Comparison of ENCODE assay signal across 23 mouse cellular contexts in genomic region chr14:25083847-25084246, GRCm38 (mm10).
A peak's percentile ranks its signal among the peaks of the same experiment; 100 is the strongest.
DNase-seq lines count a peak whose midpoint lies in the region; ATAC-seq and TF ChIP-seq lines count a peak whose summit lies in the region.
"Had no signal": no experiment of that assay in that cellular context is flagged by ENCODE, and none has a peak within 500 bp of the region (broad histone marks: within the 10 kb centered on the region; RNA-seq: fewer than 3 reads in every experiment).

No protein-coding gene starts in this region.

- H3K27me3 ChIP-seq in stomach, embryonic 16.5 days (ENCODE audit: control insufficient read depth, insufficient read depth, low read length) = no peaks in the 10 kb centered on the region
- no peaks in the 10 kb centered on the region for H3K27me3 ChIP-seq in stomach, postnatal 0 days (ENCODE audit: control insufficient read depth, insufficient read depth, low read length)
- H3K27me3 ChIP-seq in CH12.LX (replicated peaks) (no peaks in the 10 kb centered on the region), myocyte (ENCODE audit: control insufficient read depth, insufficient read depth, insufficient read length) (no peaks in the 10 kb centered on the region)
- H3K27me3 ChIP-seq: embryonic facial prominence, embryonic 15.5 days; forebrain, embryonic 15.5 days; heart, embryonic 12.5 days; intestine, embryonic 15.5 days had no signal

- H3ac ChIP-seq in myocyte (ENCODE audit: control insufficient read depth, insufficient read length) = no peak overlapping the region

- H3K4me1 ChIP-seq in stomach, embryonic 16.5 days (ENCODE audit: control insufficient read depth, insufficient read depth, low read length) = no peaks in the 10 kb centered on the region
- H3K4me1 ChIP-seq in stomach, postnatal 0 days (replicated peaks; ENCODE audit: control insufficient read depth, insufficient read depth) = no peaks in the 10 kb centered on the region
- H3K4me1 ChIP-seq in CH12.LX (ENCODE audit: control insufficient read depth in 1 of 2, insufficient read depth in 2 of 2) = 0 out of 4 replicates have a peak, but pooled peaks cover 2 to 4% of the 10 kb centered on the region in 2 experiments
- H3K4me1 ChIP-seq: embryonic facial prominence, embryonic 15.5 days; forebrain, embryonic 10.5 days; forebrain, embryonic 15.5 days; heart, embryonic 12.5 days; hindbrain, embryonic 10.5 days; intestine, embryonic 15.5 days had no signal

- in situ Hi-C loops in CH12.LX (cut with MboI; ENCODE audit: low pct_ligation_motif_present, low pct_unique_long_range_greater_than_20kb, low sequenced_read_pairs) = no loop called here

- peak; percentile 14 for DNase-seq in adrenal gland, postnatal 14 days
- DNase-seq in adrenal gland, postnatal 10 days = no peak
- no peak for DNase-seq in stomach, postnatal 0 days (ENCODE audit: low spot score)
- no peak for DNase-seq in CH12.LX (ENCODE audit: extremely low read depth)
- DNase-seq in left cerebral cortex, adult 2 months (ENCODE audit: extremely low spot score in 1 of 2, low spot score in 2 of 2) = no peak
- DNase-seq in adrenal gland, adult 2 months = no peak
- DNase-seq: adrenal gland, adult 8-10 months; cerebellum, adult 18-20 months; cerebellum, adult 9-11 months; cerebellum, postnatal 36 days; gastrocnemius, postnatal 10 days; heart, adult 2 months had no signal

- no peak overlapping the region for H3K27ac ChIP-seq in stomach, embryonic 16.5 days (ENCODE audit: low read length)
- no peak overlapping the region for H3K27ac ChIP-seq in stomach, postnatal 0 days (replicated peaks)
- H3K27ac ChIP-seq in CH12.LX (ENCODE audit: insufficient read depth, low read depth) = 0 out of 2 replicates have a peak overlapping the region, but pooled peaks have one; percentile 8
- no peak overlapping the region for H3K27ac ChIP-seq in left cerebral cortex, adult 2 months
- H3K27ac ChIP-seq: embryonic facial prominence, embryonic 15.5 days; forebrain, embryonic 10.5 days; forebrain, embryonic 15.5 days; heart, adult 2 months; hindbrain, embryonic 10.5 days; hindbrain, embryonic 14.5 days; intestine, embryonic 15.5 days had no signal

- no peaks in the 10 kb centered on the region for H3K36me3 ChIP-seq in stomach, embryonic 16.5 days (ENCODE audit: control insufficient read depth, insufficient read depth, low read length)
- no peaks in the 10 kb centered on the region for H3K36me3 ChIP-seq in stomach, postnatal 0 days (ENCODE audit: control insufficient read depth, insufficient read depth, low read length)
- no peaks in the 10 kb centered on the region for H3K36me3 ChIP-seq in CH12.LX (replicated peaks in 1 of 2; ENCODE audit: control insufficient read depth in 1 of 2, insufficient read depth in 1 of 2, low read length in 1 of 2)
- H3K36me3 ChIP-seq in myocyte (ENCODE audit: control insufficient read depth, insufficient read depth) = no peaks in the 10 kb centered on the region
- H3K36me3 ChIP-seq: embryonic facial prominence, embryonic 15.5 days; forebrain, embryonic 10.5 days; forebrain, embryonic 15.5 days; heart, embryonic 12.5 days; hindbrain, embryonic 10.5 days; intestine, embryonic 15.5 days had no signal

- no peak for TF ChIP-seq CTCF in stomach, postnatal 0 days (IDR thresholded peaks at IDR 0.05; ENCODE audit: low read depth)
- TF ChIP-seq CTCF in CH12.LX (conservative IDR thresholded peaks at IDR 0.05 in 1 of 2, IDR thresholded peaks at IDR 0.05 in 1 of 2; ENCODE audit: low read depth in 2 of 2, low read length in 2 of 2) = no peak
- TF ChIP-seq CTCF in left cerebral cortex, adult 2 months (IDR thresholded peaks at IDR 0.05) = no peak

- H3K79me2 ChIP-seq in CH12.LX (replicated peaks; ENCODE audit: control insufficient read depth, extremely low read depth, insufficient read depth, poor library complexity, severe bottlenecking) (no peaks in the 10 kb centered on the region), myocyte (ENCODE audit: control insufficient read depth, insufficient read depth) (no peaks in the 10 kb centered on the region)

- dilution Hi-C loops in CH12.LX (cut with MboI; ENCODE audit: extremely low pct_ligation_motif_present, extremely low pct_unique_long_range_greater_than_20kb, low sequenced_read_pairs) = no loop called here

- TF ChIP-seq POLR2A in CH12.LX (IDR thresholded peaks at IDR 0.05; ENCODE audit: low read depth, low read length) = no peak
- TF ChIP-seq POLR2A in myocyte (IDR thresholded peaks at IDR 0.05; ENCODE audit: insufficient read length, low read depth) = no peak

- no peak overlapping the region for H3K9ac ChIP-seq in stomach, embryonic 16.5 days (ENCODE audit: low read length)
- no peak overlapping the region for H3K9ac ChIP-seq in stomach, postnatal 0 days (ENCODE audit: low read length)
- no peak overlapping the region for H3K9ac ChIP-seq in CH12.LX (ENCODE audit: insufficient read depth, low read depth)
- H3K9ac ChIP-seq: embryonic facial prominence, embryonic 15.5 days; forebrain, embryonic 15.5 days; heart, embryonic 12.5 days; hindbrain, embryonic 14.5 days; intestine, embryonic 15.5 days had no signal

- no peak for TF ChIP-seq EP300 in stomach, postnatal 0 days (optimal IDR thresholded peaks at IDR 0.05)
- no peak for TF ChIP-seq EP300 in CH12.LX (IDR thresholded peaks at IDR 0.05; ENCODE audit: low read length)

- intact Hi-C loops in left cerebral cortex, adult 2 months (cut with DNase I) = no loop called here

- WGBS in stomach, embryonic 16.5 days = 63% methylated on average over 4 of the region's 4 CpGs
- whole genome bisulfite sequencing in stomach, postnatal 0 days = 65% methylated on average over 4 of the region's 4 CpGs

- 0 out of 2 replicates have a peak, but pooled peaks cover 3% of the 10 kb centered on the region for H3K9me3 ChIP-seq in stomach, embryonic 16.5 days (replicated peaks; ENCODE audit: control insufficient read depth, low read length)
- H3K9me3 ChIP-seq in stomach, postnatal 0 days (ENCODE audit: control insufficient read depth, low read length) = no peaks in the 10 kb centered on the region
- H3K9me3 ChIP-seq in CH12.LX (replicated peaks; ENCODE audit: low read length) = no peaks in the 10 kb centered on the region
- H3K9me3 ChIP-seq: embryonic facial prominence, embryonic 15.5 days; forebrain, embryonic 15.5 days; heart, embryonic 12.5 days; intestine, embryonic 15.5 days had no signal

- ATAC-seq in stomach, embryonic 16.5 days (ENCODE audit: insufficient read depth, low FRiP score) = peak; percentile 44; the same call in 1 of the 2 replicates
- ATAC-seq in stomach, postnatal 0 days (ENCODE audit: low FRiP score, low TSS enrichment) = no peak
- ATAC-seq: CD4-positive, CD25-positive, alpha-beta regulatory T cell, adult 4 months; forebrain, embryonic 15.5 days; intestine, embryonic 15.5 days had no signal

- no peak overlapping the region for H3K4me3 ChIP-seq in stomach, embryonic 16.5 days (replicated peaks; ENCODE audit: low read length)
- H3K4me3 ChIP-seq in stomach, postnatal 0 days (ENCODE audit: low read depth, low read length) = no peak overlapping the region
- H3K4me3 ChIP-seq in CH12.LX (replicated peaks in 1 of 3; ENCODE audit: low read depth in 2 of 3, low read length in 2 of 3, poor library complexity in 1 of 3) = no peak overlapping the region
- no peak overlapping the region for H3K4me3 ChIP-seq in myocyte
- H3K4me3 ChIP-seq in left cerebral cortex, adult 2 months = no peak overlapping the region
- H3K4me3 ChIP-seq: embryonic facial prominence, embryonic 15.5 days; erythroblast, embryonic 14.5 days; forebrain, embryonic 10.5 days; forebrain, embryonic 15.5 days; heart, adult 2 months; heart, embryonic 12.5 days; hindbrain, embryonic 10.5 days; intestine, embryonic 15.5 days had no signal

- no peak for TF ChIP-seq RAD21 in CH12.LX (IDR thresholded peaks at IDR 0.05; ENCODE audit: low read depth, low read length)

- no peak overlapping the region for H3K4me2 ChIP-seq in stomach, embryonic 16.5 days (ENCODE audit: low read depth, low read length)
- no peak overlapping the region for H3K4me2 ChIP-seq in stomach, postnatal 0 days (replicated peaks; ENCODE audit: low read depth)
- H3K4me2 ChIP-seq in CH12.LX (ENCODE audit: insufficient read depth, low read depth, poor library complexity, severe bottlenecking) = no peak overlapping the region
- peak overlapping the region; percentile 1 for H3K4me2 ChIP-seq in myocyte (ENCODE audit: low read depth)
- H3K4me2 ChIP-seq: embryonic facial prominence, embryonic 15.5 days; forebrain, embryonic 15.5 days; heart, embryonic 12.5 days; hindbrain, embryonic 14.5 days; intestine, embryonic 15.5 days had no signal

TF ChIP-seq in CH12.LX, 34 proteins besides CTCF, POLR2A, EP300 and RAD21 (continues in another document):
- no peak for TF ChIP-seq PAX5 (IDR thresholded peaks at IDR 0.05; ENCODE audit: low read length)
- no peak for TF ChIP-seq NRF1 (IDR thresholded peaks at IDR 0.05; ENCODE audit: low read depth, low read length)
- no peak for TF ChIP-seq SIN3A (IDR thresholded peaks at IDR 0.05; ENCODE audit: low read length)
- TF ChIP-seq HCFC1 (IDR thresholded peaks at IDR 0.05; ENCODE audit: low read depth, low read length) = no peak
- no peak for TF ChIP-seq JUND (conservative IDR thresholded peaks at IDR 0.05; ENCODE audit: low read depth, low read length)
- no peak for TF ChIP-seq ETS1 (conservative IDR thresholded peaks at IDR 0.05; ENCODE audit: low read depth, low read length)
- TF ChIP-seq TCF12 (IDR thresholded peaks at IDR 0.05; ENCODE audit: low read depth, low read length) = no peak
- TF ChIP-seq ZMIZ1 (IDR thresholded peaks at IDR 0.05; ENCODE audit: low read depth, low read length) = no peak
- no peak for TF ChIP-seq NELFE (IDR thresholded peaks at IDR 0.05; ENCODE audit: low read depth, low read length)
- TF ChIP-seq MAX (IDR thresholded peaks at IDR 0.05; ENCODE audit: low read length) = no peak
- no peak for TF ChIP-seq ELF1 (IDR thresholded peaks at IDR 0.05; ENCODE audit: low read depth, low read length)

TF ChIP-seq in myocyte, 11 proteins besides CTCF, POLR2A, EP300 and RAD21:
- TF ChIP-seq REST (IDR thresholded peaks at IDR 0.05; ENCODE audit: insufficient read depth, insufficient read length) (no peak), POLR2AphosphoS2 (IDR thresholded peaks at IDR 0.05; ENCODE audit: insufficient read length, low read depth) (no peak), SRF (IDR thresholded peaks at IDR 0.05; ENCODE audit: control insufficient read depth, insufficient read length, low read depth) (no peak), MYOD1 (IDR thresholded peaks at IDR 0.05; ENCODE audit: control insufficient read depth in 1 of 3, insufficient read length in 2 of 3, low read depth in 2 of 3) (peak in 2 of 3 experiments; percentile 100), MYOG (IDR thresholded peaks at IDR 0.05; ENCODE audit: control insufficient read depth in 1 of 3, insufficient read depth in 1 of 3, insufficient read length in 2 of 3, low read depth in 2 of 3) (peak; percentile 67 to 100 (median 100)), TCF12 (IDR thresholded peaks at IDR 0.05; ENCODE audit: insufficient read depth, poor library complexity, severe bottlenecking) (peak; percentile 95), E2F4 (IDR thresholded peaks at IDR 0.05; ENCODE audit: insufficient read depth) (no peak), CEBPB (IDR thresholded peaks at IDR 0.05; ENCODE audit: insufficient read depth, poor library complexity, severe bottlenecking) (no peak), USF1 (IDR thresholded peaks at IDR 0.05; ENCODE audit: low read depth) (no peak), MAX (IDR thresholded peaks at IDR 0.05; ENCODE audit: low read depth) (no peak), TCF3 (IDR thresholded peaks at IDR 0.05; ENCODE audit: insufficient read length, low read depth) (peak; percentile 98)
TF ChIP-seq in myocyte: peak in this region for 4.
